ENCODE assay signal across 22 mouse cellular contexts in the genomic region with DNA sequence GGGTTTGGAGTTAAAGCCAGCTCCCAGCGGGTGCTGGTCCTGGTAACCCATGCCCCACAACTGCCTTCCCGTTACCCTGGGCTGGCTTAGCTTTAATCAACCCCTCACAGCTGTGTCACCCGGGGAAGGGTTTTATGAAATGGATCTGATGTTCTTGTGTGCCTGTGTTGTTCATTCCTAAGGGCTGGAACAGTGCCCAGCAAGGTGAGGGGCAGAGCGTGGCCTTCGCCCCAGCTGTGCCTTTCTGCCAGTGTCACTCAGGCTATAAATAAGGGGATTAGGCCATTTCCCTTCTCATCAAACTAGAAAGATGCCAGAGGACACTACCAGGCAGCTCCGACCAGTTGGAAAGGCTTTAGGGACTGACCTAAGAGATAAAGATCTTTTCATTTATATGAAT. TPM values are rescaled to one million over a fixed set of nuclear protein-coding genes. Genes with fewer than 3 reads are reported as not detected.
DNase-seq lines count a peak whose midpoint lies in the region; TF ChIP-seq lines count a peak whose summit lies in the region.
"Had no signal": no experiment of that assay in that cellular context is flagged by ENCODE, and none has a peak within 500 bp of the region (broad histone marks: within the 10 kb centered on the region; RNA-seq: fewer than 3 reads in every experiment).

No protein-coding gene starts in this region.

- H3K4me3 ChIP-seq in gastrocnemius, adult 2 months: no peak overlapping the region
- no peak overlapping the region for H3K4me3 ChIP-seq in myocyte
- H3K4me3 ChIP-seq in forebrain, embryonic 10.5 days: no peak overlapping the region
- no peak overlapping the region for H3K4me3 ChIP-seq in hindbrain, embryonic 10.5 days
- H3K4me3 ChIP-seq: embryonic facial prominence, embryonic 12.5 days; embryonic facial prominence, embryonic 15.5 days; erythroblast, embryonic 14.5 days; forebrain, embryonic 13.5 days; forebrain, embryonic 15.5 days had no signal

- peaks cover under 1% of the 10 kb centered on the region for H3K36me3 ChIP-seq in myocyte (ENCODE audit: control insufficient read depth, insufficient read depth)
- no peaks in the 10 kb centered on the region for H3K36me3 ChIP-seq in forebrain, embryonic 10.5 days (replicated peaks)
- no peaks in the 10 kb centered on the region for H3K36me3 ChIP-seq in hindbrain, embryonic 10.5 days
- H3K36me3 ChIP-seq: embryonic facial prominence, embryonic 12.5 days; embryonic facial prominence, embryonic 15.5 days; forebrain, embryonic 15.5 days had no signal

- TF ChIP-seq POLR2A in myocyte (IDR thresholded peaks at IDR 0.05; ENCODE audit: insufficient read length, low read depth): no peak

- H3K27ac ChIP-seq in gastrocnemius, adult 2 months: peak overlapping the region; percentile 40; the same call in 1 of the 2 replicates
- H3K27ac ChIP-seq in forebrain, embryonic 10.5 days: no peak overlapping the region
- H3K27ac ChIP-seq in hindbrain, embryonic 10.5 days: no peak overlapping the region
- H3K27ac ChIP-seq: embryonic facial prominence, embryonic 12.5 days; embryonic facial prominence, embryonic 15.5 days; forebrain, embryonic 13.5 days; forebrain, embryonic 15.5 days had no signal

- H3K79me2 ChIP-seq in myocyte (ENCODE audit: control insufficient read depth, insufficient read depth): no peaks in the 10 kb centered on the region

- no peak overlapping the region for H3K4me2 ChIP-seq in myocyte (ENCODE audit: low read depth)
- H3K4me2 ChIP-seq: embryonic facial prominence, embryonic 12.5 days; embryonic facial prominence, embryonic 15.5 days; forebrain, embryonic 13.5 days; forebrain, embryonic 15.5 days had no signal

- no peak for TF ChIP-seq CTCF in gastrocnemius, adult 2 months (IDR thresholded peaks at IDR 0.05)

- H3K4me1 ChIP-seq in forebrain, embryonic 10.5 days: peaks cover 16% of the 10 kb centered on the region
- H3K4me1 ChIP-seq in hindbrain, embryonic 10.5 days (replicated peaks): peaks cover 11% of the 10 kb centered on the region
- H3K4me1 ChIP-seq: embryonic facial prominence, embryonic 12.5 days; embryonic facial prominence, embryonic 15.5 days; forebrain, embryonic 13.5 days; forebrain, embryonic 15.5 days had no signal

- H3ac ChIP-seq in myocyte (ENCODE audit: control insufficient read depth, insufficient read length): no peak overlapping the region

- no peaks in the 10 kb centered on the region for H3K27me3 ChIP-seq in myocyte (ENCODE audit: control insufficient read depth, insufficient read depth, insufficient read length)
- no peaks in the 10 kb centered on the region for H3K27me3 ChIP-seq in forebrain, embryonic 10.5 days (ENCODE audit: poor library complexity, severe bottlenecking)
- H3K27me3 ChIP-seq in hindbrain, embryonic 10.5 days (ENCODE audit: insufficient read depth, poor library complexity, severe bottlenecking): 0 out of 2 replicates have a peak, but pooled peaks cover 5% of the 10 kb centered on the region
- H3K27me3 ChIP-seq: embryonic facial prominence, embryonic 12.5 days; embryonic facial prominence, embryonic 15.5 days; forebrain, embryonic 13.5 days; forebrain, embryonic 15.5 days had no signal

- no peaks in the 10 kb centered on the region for H3K9me3 ChIP-seq in forebrain, embryonic 10.5 days
- H3K9me3 ChIP-seq in hindbrain, embryonic 10.5 days: no peaks in the 10 kb centered on the region
- H3K9me3 ChIP-seq: embryonic facial prominence, embryonic 12.5 days; embryonic facial prominence, embryonic 15.5 days; forebrain, embryonic 13.5 days; forebrain, embryonic 15.5 days had no signal

- peak; percentile 44 for DNase-seq in gastrocnemius, adult 2 months
- no peak for DNase-seq in gastrocnemius, postnatal 36 days
- peak; percentile 30 for DNase-seq in adipocyte (ENCODE audit: low spot score)
- DNase-seq in forebrain, embryonic 10.5 days (ENCODE audit: extremely low spot score, low spot score): no peak
- DNase-seq in hindbrain, embryonic 10.5 days (ENCODE audit: low spot score): no peak
- DNase-seq: adrenal gland, adult 8-10 months; adrenal gland, postnatal 14 days; adrenal gland, postnatal 36 days; cerebellum, adult 11 months; cerebellum, adult 18-20 months; cerebellum, adult 8-10 months; cerebellum, adult 9-11 months; cerebellum, postnatal 14 days; cerebellum, postnatal 36 days; embryo, embryonic 11 days; forebrain, postnatal 0 days had no signal

- WGBS in forebrain, embryonic 10.5 days: 83% methylated on average over 6 of the region's 6 CpGs
- 84% methylated on average over 6 of the region's 6 CpGs for WGBS in hindbrain, embryonic 10.5 days

- intact Hi-C loops in gastrocnemius, adult 2 months (cut with DNase I): no loop called here
- intact Hi-C loops in gastrocnemius, postnatal 36 days (cut with DNase I): no loop called here

TF ChIP-seq in myocyte, 11 proteins besides CTCF, POLR2A, EP300 and RAD21:
- no peak for TF ChIP-seq MAX (IDR thresholded peaks at IDR 0.05; ENCODE audit: low read depth)
- TF ChIP-seq TCF12 (IDR thresholded peaks at IDR 0.05; ENCODE audit: insufficient read depth, poor library complexity, severe bottlenecking): no peak
- no peak for TF ChIP-seq CEBPB (IDR thresholded peaks at IDR 0.05; ENCODE audit: insufficient read depth, poor library complexity, severe bottlenecking)
- TF ChIP-seq POLR2AphosphoS2 (IDR thresholded peaks at IDR 0.05; ENCODE audit: insufficient read length, low read depth): no peak
- peak; percentile 20 for TF ChIP-seq TCF3 (IDR thresholded peaks at IDR 0.05; ENCODE audit: insufficient read length, low read depth)
- TF ChIP-seq MYOG (IDR thresholded peaks at IDR 0.05; ENCODE audit: control insufficient read depth in 1 of 3, insufficient read depth in 1 of 3, insufficient read length in 2 of 3, low read depth in 2 of 3): peak in 2 of 3 experiments; percentile 16 to 44
- TF ChIP-seq MYOD1 (IDR thresholded peaks at IDR 0.05; ENCODE audit: control insufficient read depth in 1 of 3, insufficient read length in 2 of 3, low read depth in 2 of 3): peak; percentile 2 to 85 (median 9)
- no peak for TF ChIP-seq REST (IDR thresholded peaks at IDR 0.05; ENCODE audit: insufficient read depth, insufficient read length)
- no peak for TF ChIP-seq USF1 (IDR thresholded peaks at IDR 0.05; ENCODE audit: low read depth)
- TF ChIP-seq E2F4 (IDR thresholded peaks at IDR 0.05; ENCODE audit: insufficient read depth): no peak
TF ChIP-seq in myocyte: peak in this region for 3.

RNA-seq across cellular contexts. Expression of gene Tgfb3, which starts 29.0 kb away (rescaled TPM):
- total RNA-seq in gastrocnemius, adult 2 months (2021): 10 to 100 TPM; 32.2 to 48.0 TPM
- total RNA-seq in gastrocnemius, postnatal 36 days (2021): 10 to 100 TPM; 26.0 to 31.0 TPM
- 79.2 TPM for polyA plus RNA-seq in myocyte (2012; fragmentation: generic; extraction: Trizol)
- polyA plus RNA-seq in forebrain, embryonic 10.5 days (2016; fragmentation: Nextera tagmentation; extraction: Ambion mirVana): 5.7 and 6.1 TPM in 2 replicates
- 7.0 and 8.4 TPM in 2 replicates for polyA plus RNA-seq in hindbrain, embryonic 10.5 days (2016; fragmentation: Nextera tagmentation; extraction: Ambion mirVana)
- polyA plus RNA-seq: erythroblast, embryonic 14.5 days had no signal

RNA-seq across cellular contexts. Expression of gene Ift43, which starts 32.5 kb away (rescaled TPM):
- 10 to 100 TPM in 1 of 2 experiments, 1 to 10 TPM in 1; 8.4 to 13.6 TPM for total RNA-seq in gastrocnemius, adult 2 months (2021)
- 1 to 10 TPM; 7.8 to 9.0 TPM for total RNA-seq in gastrocnemius, postnatal 36 days (2021)
- polyA plus RNA-seq in myocyte (2012; fragmentation: generic; extraction: Trizol): 93.4 TPM
- 73.7 and 77.5 TPM in 2 replicates for polyA plus RNA-seq in forebrain, embryonic 10.5 days (2016; fragmentation: Nextera tagmentation; extraction: Ambion mirVana)
- 86.4 and 94.1 TPM in 2 replicates for polyA plus RNA-seq in hindbrain, embryonic 10.5 days (2016; fragmentation: Nextera tagmentation; extraction: Ambion mirVana)
- polyA plus RNA-seq: erythroblast, embryonic 14.5 days had no signal

Comparison
In these comparisons a context has a peak if more than half of its experiments do, and no peak if none do; other contexts are left out.
1. DNase-seq: peak in gastrocnemius, adult 2 months (single experiment) and adipocyte (single experiment); none in gastrocnemius, postnatal 36 days (0 of 2), forebrain, embryonic 10.5 days (single experiment) and hindbrain, embryonic 10.5 days (single experiment).